Mouse (Mus musculus) embryonic fibroblast, embryonic 13.5 days (primary cell): ENCODE data around the gene Gm11639.

Experiments
- CTCF ChIP-seq: IDR thresholded peaks from 2 replicates; pipeline ENCODE4 v1.5.1; 2011; ENCODE audit warnings: mild to moderate bottlenecking, control low read depth, low read length, moderate library complexity, borderline replicate concordance; ENCODE audit not compliant: insufficient read depth
- POLR2A ChIP-seq: IDR thresholded peaks from 2 replicates; pipeline ENCODE4 v1.6.1; 2011; ENCODE audit warnings: low read depth, mild to moderate bottlenecking, control low read depth, low read length, moderate library complexity

DNA sequence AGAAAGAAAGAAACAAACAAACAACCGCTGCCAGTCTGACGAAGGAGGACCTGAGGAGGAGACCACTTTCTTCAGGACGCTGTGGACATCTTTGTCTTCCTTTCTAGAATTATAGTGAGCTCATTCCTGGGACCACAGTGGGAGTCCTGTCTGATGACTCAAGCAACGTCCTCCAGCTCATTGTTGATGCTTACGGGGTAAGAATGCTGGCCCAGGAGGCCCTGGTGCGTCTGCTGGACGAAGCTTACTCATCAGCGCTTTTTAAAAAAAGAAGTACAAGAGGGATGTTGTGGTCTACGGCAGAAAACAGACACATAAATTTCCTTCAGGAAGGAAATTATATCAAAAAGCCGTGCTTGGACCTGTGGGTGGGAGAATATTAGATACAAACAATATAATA, 44.6 kb upstream of the Gm11639 start:
- TF ChIP-seq CTCF (no peak), POLR2A (no peak)
